Mouse (Mus musculus) C2C12 (cell line): ENCODE results near the gene Zfp831.

ENCODE experiments used
- CTCF ChIP-seq: IDR thresholded peaks from one replicate; pipeline ENCODE4 v1.5.1; 2011; ENCODE audit not compliant: control insufficient read depth, insufficient read depth, insufficient read length
- FOSL1 ChIP-seq: IDR thresholded peaks from one replicate; pipeline ENCODE4 v1.8.0; 2011; ENCODE audit warnings: mild to moderate bottlenecking, low read length; ENCODE audit not compliant: poor library complexity, insufficient read depth, severe bottlenecking
- MYOD1 ChIP-seq: IDR thresholded peaks from one replicate; pipeline ENCODE4 v1.6.1; 2011; ENCODE audit warnings: low read depth; ENCODE audit not compliant: control insufficient read depth, insufficient read length
- USF1 ChIP-seq: IDR thresholded peaks from one replicate; pipeline ENCODE4 v1.6.1; 2011; ENCODE audit warnings: low read depth, mild to moderate bottlenecking, control low read depth, moderate library complexity

- TF ChIP-seq CTCF (no peak), FOSL1 (no peak), MYOD1 (no peak), USF1 (no peak)
Measured at GRCm38 (mm10) chr2:174655341-174655740, 12.0 kb downstream of the Zfp831 start.
